Mouse (Mus musculus): ENCODE results near the gene Tdpoz5. TPM values are rescaled to one million over a fixed set of nuclear protein-coding genes. Genes with fewer than 3 reads are reported as not detected.
"Not testable (repeated sequence)": the region's sequence is repeated elsewhere in the genome, so short reads cannot be mapped to it uniquely, and the experiment has no call there.

The Tdpoz5 gene
- not detected in 2 replicates for polyA plus RNA-seq (2012; rRNA removed)
- not detected in 2 replicates for polyA plus RNA-seq (2014; fragmentation: Nextera tagmentation; extraction: Ambion mirVana)

- 32% methylated on average over 2 of the region's 4 CpGs for WGBS (ENCODE audit: insufficient replicate concordance)
- not testable (repeated sequence) for H3K36me3 ChIP-seq (replicated peaks; ENCODE audit: control insufficient read depth, insufficient read depth, low read depth); DNase-seq (ENCODE audit: low read depth in 3 of 3, low spot score in 3 of 3); H3K4me1 ChIP-seq (replicated peaks; ENCODE audit: control insufficient read depth in 2 of 2, insufficient read depth in 2 of 2, low read length in 1 of 2); H3K4me2 ChIP-seq (ENCODE audit: low read depth); H3K4me3 ChIP-seq (ENCODE audit: insufficient read depth in 1 of 2, low read depth in 2 of 2, low read length in 2 of 2); H3K27me3 ChIP-seq (ENCODE audit: control insufficient read depth, insufficient read depth, low read length); H3K27ac ChIP-seq; H3K9me3 ChIP-seq (ENCODE audit: control insufficient read depth, low read length); H3K9ac ChIP-seq (replicated peaks); ATAC-seq (ENCODE audit: insufficient read depth)
Observed at GRCm38 (mm10) chr3:93961214-93961613, at the start of gene Tdpoz5. Tdpoz5 (minus strand) TSS chr3:93961314.

- H3K9me3 ChIP-seq (ENCODE audit: control insufficient read depth, low read length); H3K4me2 ChIP-seq (ENCODE audit: low read depth); H3K36me3 ChIP-seq (replicated peaks; ENCODE audit: control insufficient read depth, insufficient read depth, low read depth); H3K27me3 ChIP-seq (ENCODE audit: control insufficient read depth, insufficient read depth, low read length); DNase-seq (ENCODE audit: low read depth in 3 of 3, low spot score in 3 of 3); ATAC-seq (ENCODE audit: insufficient read depth); H3K4me1 ChIP-seq (replicated peaks; ENCODE audit: control insufficient read depth in 2 of 2, insufficient read depth in 2 of 2, low read length in 1 of 2); H3K9ac ChIP-seq (replicated peaks); H3K27ac ChIP-seq; H3K4me3 ChIP-seq (ENCODE audit: insufficient read depth in 1 of 2, low read depth in 2 of 2, low read length in 2 of 2): not testable (repeated sequence)
- 64% methylated on average over 6 of the region's 6 CpGs for WGBS (ENCODE audit: insufficient replicate concordance)
Observed at GRCm38 (mm10) chr3:93968938-93969337, 7.8 kb upstream of the Tdpoz5 start.

- H3K36me3 ChIP-seq (replicated peaks; ENCODE audit: control insufficient read depth, insufficient read depth, low read depth); H3K9ac ChIP-seq (replicated peaks); H3K27me3 ChIP-seq (ENCODE audit: control insufficient read depth, insufficient read depth, low read length); ATAC-seq (ENCODE audit: insufficient read depth); H3K4me3 ChIP-seq (ENCODE audit: insufficient read depth in 1 of 2, low read depth in 2 of 2, low read length in 2 of 2); H3K4me2 ChIP-seq (ENCODE audit: low read depth); H3K4me1 ChIP-seq (replicated peaks; ENCODE audit: control insufficient read depth in 2 of 2, insufficient read depth in 2 of 2, low read length in 1 of 2); H3K9me3 ChIP-seq (ENCODE audit: control insufficient read depth, low read length); DNase-seq (ENCODE audit: low read depth in 3 of 3, low spot score in 3 of 3); H3K27ac ChIP-seq: not testable (repeated sequence)
- WGBS (ENCODE audit: insufficient replicate concordance), result 66% methylated on average over 3 of the region's 4 CpGs
Observed at GRCm38 (mm10) chr3:93943443-93943842, 17.7 kb downstream of the Tdpoz5 start, which contains the start of gene Gm9117. Gm9117 (minus strand) TSS chr3:93943543.

- H3K9me3 ChIP-seq (ENCODE audit: control insufficient read depth, low read length); H3K27ac ChIP-seq; ATAC-seq (ENCODE audit: insufficient read depth); H3K4me2 ChIP-seq (ENCODE audit: low read depth); H3K27me3 ChIP-seq (ENCODE audit: control insufficient read depth, insufficient read depth, low read length); H3K36me3 ChIP-seq (replicated peaks; ENCODE audit: control insufficient read depth, insufficient read depth, low read depth); H3K4me1 ChIP-seq (replicated peaks; ENCODE audit: control insufficient read depth in 2 of 2, insufficient read depth in 2 of 2, low read length in 1 of 2); DNase-seq (ENCODE audit: low read depth in 3 of 3, low spot score in 3 of 3); H3K9ac ChIP-seq (replicated peaks); H3K4me3 ChIP-seq (ENCODE audit: insufficient read depth in 1 of 2, low read depth in 2 of 2, low read length in 2 of 2): not testable (repeated sequence)
- no CpG with 5 or more reads among the region's 3 CpGs for WGBS (ENCODE audit: insufficient replicate concordance)
Observed at GRCm38 (mm10) chr3:93938386-93938785, 22.7 kb downstream of the Tdpoz5 start.

Other genes with a start within 250 kb of the Tdpoz5 start
- gene Gm5773, start 188.3 kb downstream of the Tdpoz5 start, polyA plus RNA-seq (2012; rRNA removed), result not detected in 2 replicates
- gene Gm5773, start 188.3 kb downstream of the Tdpoz5 start, polyA plus RNA-seq (2014; fragmentation: Nextera tagmentation; extraction: Ambion mirVana), result not detected in 2 replicates
- gene Tdpoz4, start 164.9 kb downstream of the Tdpoz5 start, polyA plus RNA-seq (2012; rRNA removed), result not detected in 2 replicates
- gene Tdpoz4, start 164.9 kb downstream of the Tdpoz5 start, polyA plus RNA-seq (2014; fragmentation: Nextera tagmentation; extraction: Ambion mirVana), result not detected in 2 replicates
- gene Tdpoz3, start 135.3 kb downstream of the Tdpoz5 start, polyA plus RNA-seq (2012; rRNA removed), result not detected in 2 replicates
- gene Tdpoz3, start 135.3 kb downstream of the Tdpoz5 start, polyA plus RNA-seq (2014; fragmentation: Nextera tagmentation; extraction: Ambion mirVana), result not detected in 2 replicates
- not detected in 2 replicates for gene Gm9117, start 17.8 kb downstream of the Tdpoz5 start, polyA plus RNA-seq (2012; rRNA removed)
- gene Gm9117, start 17.8 kb downstream of the Tdpoz5 start, polyA plus RNA-seq (2014; fragmentation: Nextera tagmentation; extraction: Ambion mirVana), result not detected in 2 replicates
- not detected in 2 replicates for gene Gm9125, start 93.6 kb upstream of the Tdpoz5 start, polyA plus RNA-seq (2012; rRNA removed)
- gene Gm9125, start 93.6 kb upstream of the Tdpoz5 start, polyA plus RNA-seq (2014; fragmentation: Nextera tagmentation; extraction: Ambion mirVana), result not detected in 2 replicates
- not detected in 2 replicates for gene Gm10697, start 111.3 kb upstream of the Tdpoz5 start, polyA plus RNA-seq (2012; rRNA removed)
- gene Gm10697, start 111.3 kb upstream of the Tdpoz5 start, polyA plus RNA-seq (2014; fragmentation: Nextera tagmentation; extraction: Ambion mirVana), result not detected in 2 replicates
- not detected in 2 replicates for gene Gm10696, start 216.9 kb upstream of the Tdpoz5 start, polyA plus RNA-seq (2012; rRNA removed)
- not detected in 2 replicates for gene Gm10696, start 216.9 kb upstream of the Tdpoz5 start, polyA plus RNA-seq (2014; fragmentation: Nextera tagmentation; extraction: Ambion mirVana)
- gene Gm5286, start 235.4 kb upstream of the Tdpoz5 start, polyA plus RNA-seq (2012; rRNA removed), result not detected in 2 replicates
- gene Gm5286, start 235.4 kb upstream of the Tdpoz5 start, polyA plus RNA-seq (2014; fragmentation: Nextera tagmentation; extraction: Ambion mirVana), result not detected in 2 replicates